Mouse (Mus musculus) erythroid progenitor cell, adult 5-6 weeks (primary cell): ENCODE data around the gene Igf2. TPM values are rescaled to one million over a fixed set of nuclear protein-coding genes. Genes with fewer than 3 reads are reported as not detected.

Source experiments
- ATAC-seq: replicated peaks from 2 replicates; pipeline ENCODE4 v1.8.0; 2016; ENCODE audit warnings: moderate number of reproducible peaks, mild to moderate bottlenecking, moderate TSS enrichment, inconsistent platforms; ENCODE audit not compliant: poor library complexity, low FRiP score, severe bottlenecking
- total RNA-seq, 2 experiments: library from RNA; stranded (forward) in 1 of 2; stranded (reverse) in 1 of 2; fragments of 150-400 nt in 1 of 2; fragments of 186-747, 209-891 nt in 1 of 2; gene quantifications; 2 replicates each; pipeline versions ENCODE4 v1.2.3 to v1.2.4; 2015 to 2017; ENCODE audit warnings: low replicate concordance in 2 of 2

The Igf2 gene
- total RNA-seq (2015; ENCODE audit: low replicate concordance) (not detected in 2 replicates), total RNA-seq (2017; ENCODE audit: low replicate concordance) (not detected in 2 replicates)

DNA sequence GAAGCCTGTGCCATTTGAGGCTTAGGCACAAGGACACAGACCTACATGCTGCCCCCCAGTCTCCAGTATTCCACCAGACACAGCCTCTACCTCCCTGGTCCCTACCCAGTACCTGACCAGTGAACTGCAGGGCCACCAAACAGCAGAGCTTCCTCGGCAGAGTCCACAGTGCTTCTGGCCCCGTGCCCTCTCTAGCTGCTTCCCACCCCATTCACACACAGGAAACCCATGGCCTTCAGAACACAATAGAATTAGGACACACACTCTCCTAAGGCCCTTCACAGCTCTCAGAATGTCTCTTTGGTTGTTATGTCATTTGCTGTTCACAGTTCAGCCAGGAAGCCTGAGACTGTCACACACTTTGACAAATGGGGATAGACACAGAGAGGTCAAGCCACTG is at the start of gene Igf2:
Gene Igf2, minus strand, starts transcription at position 158 of the 400 bp plus-strand sequence.
- ATAC-seq = no peak

DNA sequence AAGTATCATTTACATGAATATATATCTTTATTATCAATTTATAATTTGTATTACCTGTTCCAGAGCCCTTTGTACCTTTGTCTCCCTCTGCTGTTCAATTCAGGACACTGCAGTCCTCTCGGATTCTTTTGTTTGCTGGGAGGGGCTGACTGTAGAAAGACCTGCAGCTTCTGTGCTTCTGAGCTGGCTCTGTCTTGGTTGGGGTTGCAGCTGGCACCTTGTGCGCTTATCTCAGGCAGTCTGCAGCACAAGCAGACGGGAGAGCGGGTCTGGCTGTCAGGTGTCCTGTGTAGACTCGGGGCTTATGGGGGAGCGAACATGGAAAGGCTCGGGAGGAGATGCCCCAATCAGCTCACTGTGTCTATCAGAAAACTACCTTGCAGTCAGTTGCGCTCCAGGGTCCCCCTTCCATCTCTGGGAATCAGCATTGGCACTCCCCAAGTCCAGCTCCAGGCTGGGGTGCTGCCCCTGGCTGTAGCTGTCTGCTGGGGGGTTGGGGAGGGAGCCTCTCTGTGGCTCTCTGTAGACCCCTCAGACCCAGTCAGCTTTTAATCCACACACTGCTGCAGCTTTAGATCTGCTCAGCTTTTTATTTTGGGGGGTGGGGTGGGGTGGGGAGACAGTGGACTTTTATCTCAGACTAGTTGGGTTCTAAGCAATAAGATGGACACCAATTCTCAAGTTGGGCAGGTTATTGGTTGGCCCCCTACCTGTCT is 48.3 kb upstream of the Igf2 start:
- ATAC-seq = no peak

DNA sequence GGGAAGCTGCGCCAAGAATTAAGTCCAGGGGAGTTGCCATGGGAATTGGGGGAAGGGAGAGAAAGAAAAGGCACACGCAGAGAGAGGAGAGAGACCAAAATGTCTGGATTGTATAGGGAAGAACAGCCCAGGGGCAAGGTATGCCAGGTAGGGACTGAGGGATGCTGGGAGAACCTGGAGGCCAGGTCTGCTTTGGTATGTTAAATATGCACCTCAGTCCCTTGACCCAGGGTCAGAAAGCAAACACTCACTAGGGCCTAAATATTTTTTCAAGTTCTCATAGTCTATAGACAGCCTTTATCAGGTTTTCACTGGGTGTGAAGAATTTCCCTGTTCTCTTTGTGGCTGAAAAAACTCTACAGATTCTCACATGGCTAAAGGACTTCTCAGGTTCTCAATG is 40.3 kb upstream of the Igf2 start:
- ATAC-seq = no peak

GRCm38 (mm10) chr7:142699334-142699860 is 32.8 kb upstream of the Igf2 start:
- ATAC-seq = no peak

DNA sequence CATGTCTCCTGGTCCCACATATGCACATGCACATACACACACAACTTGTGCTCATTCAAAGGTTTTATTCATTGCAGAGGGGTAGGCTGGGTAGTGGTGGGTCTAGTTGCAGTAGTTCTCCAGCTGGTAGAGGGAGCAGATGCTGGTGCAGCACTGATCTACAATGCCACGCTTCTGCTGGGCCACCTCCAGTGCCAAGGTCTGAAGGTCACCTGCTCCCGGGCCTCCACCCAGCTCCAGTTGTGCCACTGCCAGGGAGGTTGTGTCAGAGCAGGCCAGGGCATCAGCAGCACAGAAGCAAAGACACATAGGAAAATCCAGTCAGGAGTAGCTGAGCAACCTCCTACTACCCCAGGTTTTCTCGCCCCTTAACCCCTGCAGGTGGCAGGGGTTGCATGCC is 12.0 kb upstream of the Igf2 start:
- no peak for ATAC-seq

DNA sequence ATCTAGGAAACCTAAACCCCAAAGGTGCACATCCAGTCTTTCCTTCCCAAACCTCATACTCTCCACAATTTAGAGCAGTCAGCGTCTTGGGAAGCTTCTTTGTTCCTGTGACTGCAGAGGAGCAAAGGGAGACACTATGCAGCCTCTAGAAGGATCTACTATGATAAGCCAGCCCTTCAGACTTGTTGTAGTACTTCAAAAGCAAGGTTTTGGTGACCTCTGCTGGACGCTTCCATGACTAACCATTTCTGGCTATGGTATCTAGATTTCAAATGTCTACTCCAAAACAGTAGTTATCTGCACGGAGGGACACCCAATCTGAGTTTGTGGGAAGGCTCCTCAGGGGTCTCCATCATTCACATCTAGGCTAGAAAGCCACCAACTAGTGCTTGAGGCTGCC is 9.0 kb upstream of the Igf2 start:
- ATAC-seq = no peak

GRCm38 (mm10) chr7:142675141-142675540 is 8.5 kb upstream of the Igf2 start:
- ATAC-seq = no peak

- no peak for ATAC-seq
Observed at GRCm38 (mm10) chr7:142672120-142672519, 5.5 kb upstream of the Igf2 start.

DNA sequence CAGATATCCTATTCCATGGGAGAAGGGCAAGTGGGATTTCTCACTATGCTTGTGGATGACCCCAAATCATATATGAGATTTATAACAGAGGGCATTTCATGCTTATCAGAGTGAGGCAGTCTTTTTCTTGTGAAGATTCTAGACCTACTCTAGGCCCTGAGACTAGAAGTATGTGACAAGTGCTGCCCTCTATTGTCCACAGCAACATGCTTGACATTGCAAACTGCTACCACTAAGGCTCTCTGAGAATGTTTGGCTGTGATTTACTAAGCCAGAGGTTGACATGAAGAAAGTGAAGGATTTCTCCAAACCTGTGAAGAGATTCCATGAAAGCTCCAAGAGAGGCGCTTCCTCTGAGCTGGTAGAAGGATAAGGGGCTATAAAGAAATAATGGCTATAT is 4.5 kb upstream of the Igf2 start:
- no peak for ATAC-seq

DNA sequence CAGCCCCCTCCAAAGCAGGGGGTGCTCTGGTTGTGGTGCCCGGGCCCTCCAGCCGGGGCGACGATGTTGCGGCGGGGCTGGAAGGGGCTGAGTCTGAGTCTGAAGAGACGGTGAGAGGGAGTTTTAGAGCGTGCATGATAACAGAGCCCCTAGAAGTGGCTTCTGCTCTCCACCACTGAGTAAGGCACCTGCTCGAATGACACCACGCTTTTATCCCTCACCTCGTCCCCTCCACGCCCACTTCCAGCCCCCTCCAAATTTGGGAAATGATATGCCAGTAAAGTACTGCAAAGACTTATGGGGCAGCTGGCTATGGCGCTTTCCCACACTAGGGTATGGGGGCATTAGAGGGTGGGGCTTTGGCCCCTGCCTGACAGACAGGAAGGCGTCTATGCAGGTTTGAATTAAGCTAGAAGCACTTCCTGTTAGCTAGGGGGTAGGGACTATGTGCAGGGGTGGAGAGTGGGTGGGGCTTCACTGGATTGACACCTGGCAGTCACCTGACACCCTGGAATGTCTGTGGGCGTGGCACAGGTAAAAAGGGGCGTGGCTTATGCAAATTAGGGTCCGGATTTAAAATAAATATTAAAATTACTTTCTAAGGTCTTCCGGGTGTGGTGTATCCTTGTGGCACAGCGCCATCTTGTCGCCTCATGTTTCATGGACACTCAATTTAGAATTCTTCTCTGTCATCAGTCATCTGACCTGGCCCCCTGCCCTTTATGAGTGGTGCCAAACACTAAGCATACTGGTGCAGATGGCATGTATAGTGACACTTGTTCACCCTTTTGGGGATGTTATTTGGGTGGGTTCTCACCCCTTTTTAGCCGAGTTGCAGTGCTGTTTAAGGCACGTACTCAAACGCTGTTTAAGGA is 3.4 kb upstream of the Igf2 start, which contains the start of gene Gm49394:
Gene Gm49394, minus strand, starts transcription at position 192 of the 875 bp plus-strand sequence.
- ATAC-seq = no peak

- ATAC-seq = no peak
Observed at GRCm38 (mm10) chr7:142668328-142668727, 1.7 kb upstream of the Igf2 start.

GRCm38 (mm10) chr7:142667521-142667920 is 905 bp upstream of the Igf2 start:
- no peak for ATAC-seq

GRCm38 (mm10) chr7:142666109-142666508 is 507 bp downstream of the Igf2 start:
- no peak for ATAC-seq

DNA sequence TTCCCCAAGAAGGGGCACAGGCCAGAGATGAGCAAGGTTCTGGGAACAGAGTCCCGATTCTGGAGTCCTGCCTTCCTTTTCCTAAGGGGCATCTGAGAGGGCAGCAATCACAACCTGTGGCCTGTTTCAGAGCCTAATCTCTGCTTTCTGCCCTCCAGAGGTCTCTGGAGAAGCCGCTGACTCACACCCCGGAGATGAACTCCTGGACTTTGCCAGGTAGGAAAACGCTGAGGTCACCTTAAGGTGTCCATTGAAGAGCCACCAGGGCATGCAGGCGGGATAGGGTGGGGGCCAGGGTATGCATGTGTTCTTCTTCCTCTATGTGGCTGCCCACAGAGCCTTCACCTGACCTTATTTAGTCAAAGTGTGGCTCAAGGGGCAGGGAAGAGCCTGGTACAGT is 1.3 kb downstream of the Igf2 start:
- no peak for ATAC-seq

GRCm38 (mm10) chr7:142664465-142665029 is 2.1 kb downstream of the Igf2 start:
- ATAC-seq = no peak

GRCm38 (mm10) chr7:142663931-142664421 is 2.6 kb downstream of the Igf2 start:
- no peak for ATAC-seq

- ATAC-seq = no peak
Observed at GRCm38 (mm10) chr7:142663151-142663550, 3.5 kb downstream of the Igf2 start.

- ATAC-seq = no peak
Observed at GRCm38 (mm10) chr7:142661811-142662210, 4.8 kb downstream of the Igf2 start.

DNA sequence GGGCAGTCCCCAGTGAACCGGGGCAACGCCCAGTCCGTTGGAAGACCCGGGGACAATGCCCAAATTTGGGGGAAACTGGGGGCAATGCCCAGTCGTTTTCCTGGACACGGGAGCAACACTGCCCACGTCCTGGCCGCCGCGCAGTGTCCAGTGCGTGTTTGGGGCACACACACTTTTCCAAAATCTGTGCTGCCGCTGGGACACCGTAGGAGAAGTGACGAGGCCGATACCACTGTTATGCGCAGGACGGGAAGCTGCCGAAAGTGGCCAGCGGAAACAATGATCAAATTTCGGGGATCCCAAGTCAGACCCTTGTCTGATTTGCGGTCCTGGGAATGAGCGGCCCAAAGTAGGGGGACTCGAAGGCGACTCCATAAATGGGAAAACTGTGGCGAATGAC is 5.6 kb downstream of the Igf2 start:
- ATAC-seq = no peak

- no peak for ATAC-seq
Observed at GRCm38 (mm10) chr7:142660651-142660945, 6.0 kb downstream of the Igf2 start.
